Mouse (Mus musculus) spleen, adult 2 months (tissue): Measurements from ENCODE around the gene Hcn2. TPM values are rescaled to one million over a fixed set of nuclear protein-coding genes. Genes with fewer than 3 reads are reported as not detected.

Source experiments
- DNase-seq, 2 experiments: peaks; one replicate each; pipeline versions ENCODE4 v3.0.0 to v3.0.0-alpha.2; 2012 to 2021; ENCODE audit warnings: low spot score in 2 of 2, low read depth in 1 of 2
- H3K27ac ChIP-seq: fragments of 200-500 bp; 2 replicates; pipeline ENCODE4 v1.5.1; 2012; ENCODE audit warnings: low read length, inconsistent platforms; ENCODE audit not compliant: insufficient read depth
- H3K27me3 ChIP-seq: fragments of 200-500 bp; 2 replicates; pipeline ENCODE4 v1.6.1; 2012; ENCODE audit warnings: mild to moderate bottlenecking, moderate library complexity, low read length, inconsistent platforms; ENCODE audit not compliant: control insufficient read depth, insufficient read depth
- H3K36me3 ChIP-seq: fragments of 200-500 bp; 2 replicates; pipeline ENCODE4 v1.6.1; 2012; ENCODE audit warnings: mild to moderate bottlenecking, low read length, inconsistent platforms; ENCODE audit not compliant: control insufficient read depth, insufficient read depth
- H3K4me1 ChIP-seq: fragments of 200-500 bp; 2 replicates; pipeline ENCODE4 v1.6.1; 2011; ENCODE audit warnings: inconsistent platforms; ENCODE audit not compliant: control insufficient read depth, insufficient read depth, insufficient read length
- H3K4me3 ChIP-seq: fragments of 200-500 bp; 2 replicates; pipeline ENCODE4 v1.5.1; 2011; ENCODE audit warnings: mild to moderate bottlenecking, inconsistent platforms; ENCODE audit not compliant: insufficient read depth, insufficient read length; ENCODE audit errors: extremely low read depth
- CTCF ChIP-seq: fragments of 200-500 bp; IDR thresholded peaks from 2 replicates; pipeline ENCODE4 v1.5.1; 2011; ENCODE audit warnings: mild to moderate bottlenecking, inconsistent platforms; ENCODE audit not compliant: insufficient read depth, insufficient read length, insufficient replicate concordance; ENCODE audit errors: extremely low read depth
- POLR2A ChIP-seq: fragments of 200-500 bp; IDR thresholded peaks from 2 replicates; pipeline ENCODE4 v1.6.1; 2011; ENCODE audit warnings: low read depth, low read length, inconsistent platforms
- WGBS: fragments of 180-500 bp; shearing (Covaris S2); methylation state at CpG from one replicate; pipeline ENCODE4 v1.1.7; 2018; 5-methylcytosine and 5-hydroxymethylcytosine counted together
- polyA plus RNA-seq: library from polyadenylated mRNA; depleted of rRNA; stranded (reverse); fragments of >200 nt; gene quantifications from 2 replicates; pipeline ENCODE4 v1.2.3, GENCODE M21; 2012

The Hcn2 gene
- polyA plus RNA-seq, 1 experiment: 0.77 TPM

DNA sequence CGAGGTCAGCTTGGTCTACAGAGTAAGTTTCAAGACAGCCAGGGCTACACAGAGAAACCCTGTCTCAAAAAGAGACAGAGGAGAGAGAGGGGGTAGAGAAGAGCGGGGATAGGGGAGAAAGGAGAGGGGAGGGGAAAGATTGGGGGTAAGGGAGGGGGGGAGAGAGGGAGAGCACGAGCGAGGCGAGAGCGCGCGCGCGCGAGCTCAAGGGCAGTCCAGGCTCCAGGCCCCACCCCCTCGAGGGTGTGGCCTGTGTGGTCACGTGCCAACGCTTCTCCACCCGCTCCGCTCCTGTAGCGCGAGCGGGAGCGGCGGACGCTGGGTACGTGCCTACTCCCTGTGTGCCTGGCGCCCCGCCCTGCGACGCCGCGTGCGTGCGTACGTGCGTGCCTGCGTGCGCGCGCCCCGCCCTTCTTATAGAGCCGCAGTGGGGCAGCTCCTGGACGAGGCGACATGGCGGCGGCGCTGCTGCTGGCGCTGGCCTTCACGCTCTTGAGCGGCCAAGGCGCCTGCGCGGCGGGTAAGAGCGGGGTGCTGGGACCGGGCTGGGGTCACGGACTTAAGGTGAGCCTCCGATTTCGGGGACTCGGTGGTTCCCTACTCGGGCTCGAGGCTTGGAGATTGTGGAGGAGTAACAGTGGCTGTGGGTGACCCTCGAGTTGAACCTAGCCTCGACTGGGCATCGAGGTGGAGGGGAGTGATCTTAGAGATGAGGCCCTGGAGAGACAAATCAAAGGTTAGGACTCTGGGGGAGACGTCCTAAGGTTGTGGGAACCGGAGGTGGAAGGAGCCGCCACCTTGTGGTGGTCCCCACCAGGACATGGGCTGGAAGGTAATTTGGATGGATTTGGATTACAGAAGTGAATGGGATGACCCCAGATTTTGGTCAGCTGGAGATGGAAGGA is 12.1 kb upstream of the Hcn2 start, which contains the start of gene Bsg:
Bsg (plus strand) TSS at position 427 of the 905 bp plus-strand sequence.
- Histone ChIP-seq H3K4me1 (peaks cover 10% of the 10 kb centered on the region; the same call in 1 of the 2 replicates), H3K27me3 (no peaks in the 10 kb centered on the region), H3K36me3 (no peaks in the 10 kb centered on the region), H3K4me3 (peak within 1 kb of the TSS; percentile 84), H3K27ac (peak within 1 kb of the TSS; percentile 77)
- TF ChIP-seq POLR2A (peak; percentile 96), CTCF (peak; percentile 8; the same call in 1 of the 2 replicates)
- under 1% methylated on average over 59 of the region's 65 CpGs for WGBS
- DNase-seq: peak; percentile 97 to 98

DNA sequence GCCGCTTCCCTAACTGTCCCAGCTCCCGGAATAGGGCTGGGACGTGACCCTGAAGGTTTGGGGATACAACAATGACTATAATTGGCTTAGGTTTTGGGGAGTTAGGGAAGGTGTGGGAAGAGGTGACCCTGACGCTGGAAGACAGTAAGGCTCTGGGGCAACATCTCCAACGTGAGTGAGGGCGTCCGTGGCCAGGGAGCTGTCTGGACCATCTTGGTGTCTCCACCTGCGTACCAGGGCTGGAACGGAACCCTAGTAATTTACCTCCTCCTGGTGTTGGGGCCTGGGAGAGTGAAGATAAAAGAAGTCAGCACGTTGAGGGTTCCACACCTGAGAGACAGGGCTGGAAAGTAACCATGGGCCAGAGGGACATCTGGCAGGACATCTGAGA is 11.5 kb upstream of the Hcn2 start:
- 7% methylated on average over 10 of the region's 10 CpGs for WGBS
- TF ChIP-seq CTCF (no peak), POLR2A (no peak)

DNA sequence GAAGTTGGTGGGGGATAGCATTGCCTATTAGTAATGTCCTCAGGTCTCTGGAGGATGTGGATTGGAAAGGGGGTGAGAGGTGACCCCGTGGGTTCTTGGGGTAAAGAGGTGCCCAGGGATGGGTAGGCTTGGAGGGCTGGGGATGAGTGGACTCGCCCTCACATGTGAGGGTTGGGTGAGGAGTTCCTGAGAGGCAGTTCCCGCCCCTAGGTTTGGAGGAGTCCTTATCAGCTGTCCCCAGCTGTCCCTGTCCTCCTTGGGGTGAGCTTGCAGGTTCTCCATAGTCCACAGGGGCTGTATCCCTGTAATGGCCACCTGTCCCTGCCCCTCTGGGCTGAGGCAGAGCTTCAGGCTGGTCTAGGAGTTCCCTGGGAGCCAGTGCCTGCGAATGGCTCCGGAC is 10.5 kb upstream of the Hcn2 start:
- Histone ChIP-seq H3K4me1 (peaks cover 10% of the 10 kb centered on the region; the same call in 1 of the 2 replicates), H3K27me3 (no peaks in the 10 kb centered on the region), H3K4me3 (no peak overlapping the region), H3K27ac (peak overlapping the region; percentile 14; the same call in 1 of the 2 replicates), H3K36me3 (peaks cover 8% of the 10 kb centered on the region)
- 68% methylated on average over 5 of the region's 5 CpGs for WGBS
- no peak for TF ChIP-seq CTCF
- no peak for TF ChIP-seq POLR2A
- no peak for DNase-seq

More for the DNA sequence above, 11.5 kb upstream of the Hcn2 start:
- Histone ChIP-seq H3K27ac (no peak overlapping the region), H3K4me3 (peak overlapping the region; percentile 84), H3K4me1 (peaks cover 10% of the 10 kb centered on the region; the same call in 1 of the 2 replicates), H3K36me3 (peaks cover 5% of the 10 kb centered on the region; the same call in 1 of the 2 replicates), H3K27me3 (no peaks in the 10 kb centered on the region)
- DNase-seq: no peak

DNA sequence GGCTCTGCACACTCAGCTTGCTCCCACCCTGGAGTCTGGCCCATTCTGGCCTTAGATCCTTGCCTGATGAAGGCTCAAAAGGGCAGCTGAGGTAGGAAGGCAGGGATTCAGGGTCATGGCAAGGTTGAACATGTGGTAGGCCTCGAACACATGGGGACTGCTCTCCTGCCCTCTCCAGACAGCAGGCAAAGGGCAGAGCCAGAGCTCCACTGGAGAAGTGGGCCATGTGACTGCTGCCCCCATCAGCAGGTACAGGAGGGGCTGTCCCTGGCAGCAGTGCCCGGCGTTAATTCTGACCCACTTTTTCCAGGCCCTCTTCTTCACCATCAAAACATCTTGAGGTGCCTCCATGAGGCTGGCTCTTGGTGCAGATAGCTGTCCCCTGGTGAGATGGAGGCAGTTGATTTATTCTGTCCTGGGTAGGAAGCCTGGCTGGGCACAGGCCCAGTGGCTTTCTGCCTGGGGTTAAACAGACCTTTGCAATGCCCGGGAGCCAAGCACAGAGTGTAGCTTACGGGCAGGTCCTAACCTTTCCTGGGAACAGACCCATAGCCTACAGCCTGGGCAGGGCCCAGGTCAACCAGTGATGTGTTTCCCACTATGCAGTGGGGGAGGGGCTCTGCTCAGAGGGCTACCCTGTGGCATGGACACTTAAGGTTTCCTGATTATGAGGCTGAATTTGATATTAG is 9.9 kb upstream of the Hcn2 start:
- H3K27ac ChIP-seq: peak overlapping the region; percentile 4; the same call in 1 of the 2 replicates
- WGBS: 77% methylated on average over 5 of the region's 5 CpGs
- no peak for DNase-seq
- TF ChIP-seq CTCF (no peak), POLR2A (no peak)
- peaks cover 12% of the 10 kb centered on the region for H3K36me3 ChIP-seq
- H3K27me3 ChIP-seq: no peaks in the 10 kb centered on the region
- H3K4me3 ChIP-seq: peak overlapping the region; percentile 12; the same call in 1 of the 2 replicates
- peaks cover 10% of the 10 kb centered on the region; the same call in 1 of the 2 replicates for H3K4me1 ChIP-seq

DNA sequence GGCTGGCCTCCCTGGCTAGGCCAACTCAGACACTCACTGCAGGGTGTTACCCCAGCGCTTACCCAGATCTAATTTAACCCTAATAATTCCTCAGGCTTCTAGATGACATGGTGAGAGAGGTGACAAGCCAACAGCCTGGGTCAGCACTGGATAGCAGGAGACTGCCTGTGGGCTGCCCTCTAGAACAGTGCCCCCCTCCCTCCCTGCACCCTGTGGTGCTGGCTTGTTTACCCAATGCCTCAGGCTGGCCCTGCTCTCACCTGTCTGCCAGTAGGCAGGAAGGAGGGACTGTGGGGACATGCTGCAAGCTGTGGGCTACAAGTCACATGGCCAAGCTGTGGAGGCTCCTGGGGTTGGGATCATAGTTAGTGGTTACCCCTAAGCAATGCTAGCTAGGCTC is 9.3 kb upstream of the Hcn2 start:
- 90% methylated on average over 1 of the region's 1 CpGs for WGBS
- Histone ChIP-seq H3K27ac (no peak overlapping the region), H3K4me1 (peaks cover 10% of the 10 kb centered on the region; the same call in 1 of the 2 replicates), H3K4me3 (no peak overlapping the region), H3K36me3 (peaks cover 14% of the 10 kb centered on the region), H3K27me3 (no peaks in the 10 kb centered on the region)
- DNase-seq: no peak
- TF ChIP-seq CTCF (no peak), POLR2A (no peak)

DNA sequence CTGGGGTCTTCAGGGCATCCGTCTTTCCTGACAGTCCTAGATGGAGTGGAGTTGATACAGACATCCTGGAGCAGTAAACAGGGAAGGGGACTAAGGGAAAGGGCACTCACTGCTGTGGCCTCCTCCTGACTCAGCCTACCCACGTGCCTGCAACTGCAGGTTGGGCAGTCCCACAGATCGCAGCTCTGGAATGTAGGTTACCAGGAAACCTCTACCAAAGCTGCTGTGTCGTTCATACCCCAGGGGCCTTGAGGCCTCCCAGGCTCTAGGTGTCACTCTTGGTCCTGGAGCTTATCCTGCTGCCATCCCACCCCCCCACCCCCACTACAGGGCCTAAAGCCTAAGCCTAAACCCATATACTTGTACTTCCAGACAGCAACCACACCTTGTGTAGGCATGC is 8.7 kb upstream of the Hcn2 start:
- no peak overlapping the region for H3K4me3 ChIP-seq
- 79% methylated on average over 4 of the region's 4 CpGs for WGBS

More for the DNA sequence above, 8.7 kb upstream of the Hcn2 start:
- peaks cover 14% of the 10 kb centered on the region for H3K36me3 ChIP-seq
- no peak for DNase-seq
- H3K27ac ChIP-seq: no peak overlapping the region
- peaks cover 10% of the 10 kb centered on the region; the same call in 1 of the 2 replicates for H3K4me1 ChIP-seq
- H3K27me3 ChIP-seq: no peaks in the 10 kb centered on the region
- TF ChIP-seq POLR2A: no peak
- TF ChIP-seq CTCF: no peak
